Mouse (Mus musculus) CH12.LX (cell line): ENCODE data around the gene Fubp3. TPM values are rescaled to one million over a fixed set of nuclear protein-coding genes. Genes with fewer than 3 reads are reported as not detected.

Source experiments
- DNase-seq: peaks from one replicate; pipeline ENCODE4 v3.0.0-alpha.2; 2013; ENCODE audit errors: extremely low read depth
- H3K27ac ChIP-seq: 2 replicates; pipeline ENCODE4 v1.5.1; 2012; ENCODE audit warnings: low read depth, mild to moderate bottlenecking, control low read depth, moderate library complexity; ENCODE audit not compliant: insufficient read depth
- H3K27me3 ChIP-seq: replicated peaks from 2 replicates; pipeline ENCODE3; 2012; ENCODE audit warnings: inconsistent platforms
- H3K36me3 ChIP-seq, 2 experiments: replicated peaks in 1 of 2; 2 replicates each; pipeline versions ENCODE3 to v1.6.1; 2012; ENCODE audit warnings: inconsistent platforms in 1 of 2, low read length in 1 of 2, mild to moderate bottlenecking in 1 of 2, mixed read lengths in 1 of 2, moderate library complexity in 1 of 2; ENCODE audit not compliant: control insufficient read depth in 1 of 2, insufficient read depth in 1 of 2
- H3K4me1 ChIP-seq, 2 experiments: 2 replicates each; pipeline ENCODE4 v1.6.1; 2012; ENCODE audit warnings: inconsistent platforms in 1 of 2, moderate library complexity in 1 of 2; ENCODE audit not compliant: insufficient read depth in 2 of 2, control insufficient read depth in 1 of 2
- H3K4me2 ChIP-seq: 2 replicates; pipeline ENCODE4 v1.6.1; 2012; ENCODE audit warnings: low read depth, mild to moderate bottlenecking, control low read depth; ENCODE audit not compliant: poor library complexity, insufficient read depth, severe bottlenecking
- H3K4me3 ChIP-seq, 3 experiments: fragments of 150-350 bp in 1 of 3; sonication (generic) in 1 of 3; replicated peaks in 1 of 3; 2 replicates each; pipeline versions ENCODE3 to v1.5.1; 2011 to 2012; ENCODE audit warnings: low read depth in 2 of 3, low read length in 2 of 3, mild to moderate bottlenecking in 2 of 3, moderate library complexity in 2 of 3, control low read depth in 1 of 3, improper control_type of control experiment in 1 of 3, inconsistent platforms in 1 of 3, mixed read lengths in 1 of 3; ENCODE audit not compliant: poor library complexity in 1 of 3
- H3K79me2 ChIP-seq: replicated peaks from 2 replicates; pipeline ENCODE4 v1.6.1; 2012; ENCODE audit warnings: mild to moderate bottlenecking, moderate library complexity; ENCODE audit not compliant: control insufficient read depth, poor library complexity, insufficient read depth, severe bottlenecking; ENCODE audit errors: extremely low read depth
- H3K9ac ChIP-seq: 2 replicates; pipeline ENCODE4 v1.6.1; 2012; ENCODE audit warnings: low read depth, mild to moderate bottlenecking, control low read depth, moderate library complexity; ENCODE audit not compliant: insufficient read depth
- H3K9me3 ChIP-seq: replicated peaks from 2 replicates; pipeline ENCODE3; 2012; ENCODE audit warnings: low read length, inconsistent platforms, mixed read lengths
- CHD1 ChIP-seq: IDR thresholded peaks from 2 replicates; pipeline ENCODE4 v1.6.1; 2012; ENCODE audit warnings: low read depth, low read length, improper control_type of control experiment, inconsistent platforms
- CTCF ChIP-seq, 2 experiments: IDR thresholded peaks in 1 of 2; conservative IDR thresholded peaks in 1 of 2; 2 replicates each; pipeline ENCODE4 v1.5.1; 2011 to 2012; ENCODE audit warnings: low read depth in 2 of 2, low read length in 2 of 2, improper control_type of control experiment in 1 of 2, inconsistent platforms in 1 of 2, mild to moderate bottlenecking in 1 of 2, moderate library complexity in 1 of 2
- ETS1 ChIP-seq: conservative IDR thresholded peaks from 2 replicates; pipeline ENCODE4 v1.6.1; 2012; ENCODE audit warnings: low read depth, mild to moderate bottlenecking, inconsistent platforms, low read length, improper control_type of control experiment, moderate library complexity
- HCFC1 ChIP-seq: IDR thresholded peaks from 2 replicates; pipeline ENCODE4 v1.6.1; 2012; ENCODE audit warnings: low read depth, mild to moderate bottlenecking, inconsistent platforms, low read length, improper control_type of control experiment
- JUN ChIP-seq: IDR thresholded peaks from 2 replicates; pipeline ENCODE4 v1.6.1; 2011; ENCODE audit warnings: low read depth, mild to moderate bottlenecking, low read length, improper control_type of control experiment, moderate library complexity; ENCODE audit not compliant: insufficient read depth
- MAZ ChIP-seq: IDR thresholded peaks from 2 replicates; pipeline ENCODE4 v1.6.1; 2012; ENCODE audit warnings: low read depth, mild to moderate bottlenecking, inconsistent platforms, low read length, improper control_type of control experiment, moderate library complexity
- MXI1 ChIP-seq: IDR thresholded peaks from 2 replicates; pipeline ENCODE4 v1.6.1; 2011; ENCODE audit warnings: mild to moderate bottlenecking, low read depth, low read length, improper control_type of control experiment
- NRF1 ChIP-seq: IDR thresholded peaks from 2 replicates; pipeline ENCODE4 v1.6.1; 2014; ENCODE audit warnings: low read depth, mild to moderate bottlenecking, inconsistent platforms, low read length, improper control_type of control experiment, moderate library complexity
- PAX5 ChIP-seq: IDR thresholded peaks from 2 replicates; pipeline ENCODE4 v1.6.1; 2012; ENCODE audit warnings: low read length, inconsistent platforms, mixed read lengths
- POLR2AphosphoS2 ChIP-seq: IDR thresholded peaks from 2 replicates; pipeline ENCODE4 v1.6.1; 2011; ENCODE audit warnings: low read depth, low read length, improper control_type of control experiment
- RAD21 ChIP-seq: IDR thresholded peaks from 2 replicates; pipeline ENCODE4 v1.6.1; 2011; ENCODE audit warnings: low read depth, mild to moderate bottlenecking, low read length, improper control_type of control experiment, moderate library complexity
- RCOR1 ChIP-seq: conservative IDR thresholded peaks from 2 replicates; pipeline ENCODE4 v1.6.1; 2012; ENCODE audit warnings: low read depth, mild to moderate bottlenecking, inconsistent platforms, low read length, improper control_type of control experiment
- SMC3 ChIP-seq: IDR thresholded peaks from 2 replicates; pipeline ENCODE4 v1.6.1; 2011; ENCODE audit warnings: low read depth, low read length, improper control_type of control experiment
- USF2 ChIP-seq: conservative IDR thresholded peaks from 2 replicates; pipeline ENCODE4 v1.6.1; 2011; ENCODE audit warnings: low read depth, low read length, improper control_type of control experiment
- ZC3H11A ChIP-seq: IDR thresholded peaks from 2 replicates; pipeline ENCODE4 v1.6.1; 2012; ENCODE audit warnings: low read depth, mild to moderate bottlenecking, inconsistent platforms, low read length, improper control_type of control experiment
- dilution Hi-C: fragments of 300-500 bp; cut with MboI; formaldehyde crosslinking; loops from 2 replicates; pipeline ENCODE4 v1.14.3; 2020; ENCODE audit warnings: low sequenced_read_pairs; ENCODE audit not compliant: extremely low pct_unique_long_range_greater_than_20kb, extremely low pct_ligation_motif_present
- in situ Hi-C: fragments of 300-500 bp; cut with MboI; formaldehyde crosslinking; loops from 3 replicates; pipeline ENCODE4 v1.14.3; 2019; ENCODE audit warnings: low sequenced_read_pairs, low pct_ligation_motif_present, low pct_unique_long_range_greater_than_20kb, mixed read lengths
- polyA plus RNA-seq: library from polyadenylated mRNA; unstranded; fragments of >175 nt; gene quantifications from 2 replicates; pipeline ENCODE4 v1.2.1, GENCODE M21; 2012; ENCODE audit warnings: low read depth; ENCODE audit not compliant: insufficient read length
- total RNA-seq, 2 experiments: library from RNA; depleted of rRNA; stranded (reverse); fragments of 300-350 nt in 1 of 2; fragments of >200 nt in 1 of 2; gene quantifications; 2 replicates each; pipeline ENCODE4 v1.2.3; 2012 to 2014

Fubp3 gene
- total and polyA plus RNA-seq, 3 experiments: 36.8 to 64.2 (median 52.3) TPM

GRCm38 (mm10) chr2:31637311-31637710 lies 64.9 kb downstream of the Fubp3 start:
- no peak overlapping the region for H3K4me3 ChIP-seq
- H3K27me3 ChIP-seq: peaks cover 4% of the 10 kb centered on the region
- no peak overlapping the region for H3K4me2 ChIP-seq
- no peaks in the 10 kb centered on the region for H3K4me1 ChIP-seq
- DNase-seq: no peak
- in situ Hi-C loops: no loop called here
- H3K9ac ChIP-seq: no peak overlapping the region
- H3K9me3 ChIP-seq: peaks cover 54% of the 10 kb centered on the region
- no peaks in the 10 kb centered on the region for H3K79me2 ChIP-seq
- H3K36me3 ChIP-seq: no peaks in the 10 kb centered on the region
- no peak overlapping the region for H3K27ac ChIP-seq
- TF ChIP-seq MXI1 (no peak), USF2 (no peak), MAZ (no peak), SMC3 (no peak), HCFC1 (no peak), ZC3H11A (no peak), RAD21 (no peak), CHD1 (no peak), JUN (no peak), RCOR1 (no peak), NRF1 (no peak), ETS1 (no peak), POLR2AphosphoS2 (no peak)
- TF ChIP-seq, all 38 proteins: peak for 0
- dilution Hi-C loops: no loop called here

GRCm38 (mm10) chr2:31637807-31638206 lies 65.4 kb downstream of the Fubp3 start:
- Histone ChIP-seq H3K9ac (no peak overlapping the region), H3K36me3 (no peaks in the 10 kb centered on the region), H3K4me1 (no peaks in the 10 kb centered on the region), H3K9me3 (peaks cover 54% of the 10 kb centered on the region), H3K4me2 (no peak overlapping the region), H3K27me3 (peaks cover 8% of the 10 kb centered on the region), H3K27ac (no peak overlapping the region), H3K79me2 (no peaks in the 10 kb centered on the region), H3K4me3 (no peak overlapping the region)
- TF ChIP-seq PAX5 (no peak), CTCF (conservative IDR thresholded peaks at IDR 0.05 in 1 of 2, IDR thresholded peaks at IDR 0.05 in 1 of 2; ENCODE audit: low read depth in 2 of 2, low read length in 2 of 2) (0 out of 4 replicates have a peak, but pooled peaks of 1 of the 2 experiments have one; percentile 15)
- in situ Hi-C loops (no loop called here), dilution Hi-C loops (no loop called here)
- no peak for DNase-seq
